Mouse (Mus musculus) neutrophil, adult 59 days (primary cell): ENCODE measurements around the gene Cdh24. TPM values are rescaled to one million over a fixed set of nuclear protein-coding genes. Genes with fewer than 3 reads are reported as not detected.

Experiments
- total RNA-seq, 2 experiments: library from RNA; stranded (reverse); gene quantifications; 1 replicate in 1 of 2; 2 replicates in 1 of 2; pipeline ENCODE4 v1.2.4; 2023

Cdh24 gene
- 1 to 10 TPM; 2.1 to 2.4 TPM for total RNA-seq

GRCm38 (mm10) chr14:54641305-54641969, at the start of gene Cdh24:
Gene Cdh24, minus strand, starts transcription at chr14:54641364.

GRCm38 (mm10) chr14:54686522-54687143, 45.5 kb upstream of the Cdh24 start, which contains the start of gene Acin1:
Gene Acin1, minus strand, starts transcription at chr14:54686931.

DNA sequence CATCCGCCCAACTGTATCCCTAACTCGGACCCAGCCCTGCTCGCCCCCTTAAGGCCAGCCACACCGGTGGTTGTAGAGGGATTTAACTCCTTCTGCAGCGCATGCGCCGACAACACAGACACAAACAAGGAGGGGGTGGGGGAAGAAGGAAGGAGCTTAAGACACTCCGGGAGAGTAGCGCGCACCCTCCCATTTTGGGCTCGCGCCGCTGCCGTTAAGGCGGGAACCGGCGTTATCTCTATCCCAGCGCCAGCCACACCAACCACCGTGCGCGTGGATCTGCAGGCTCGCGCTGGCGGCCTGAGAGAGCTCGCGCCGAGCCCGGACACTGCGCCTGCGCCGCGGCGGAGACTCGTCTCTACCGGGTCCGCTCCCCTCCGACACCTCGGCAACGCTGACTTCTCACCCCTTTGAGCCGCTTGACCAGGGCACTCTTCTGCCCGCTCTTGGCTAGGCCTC, 44.9 kb upstream of the Cdh24 start, which contains the start of gene 1700123O20Rik:
Gene 1700123O20Rik (plus strand): TSS at position 154 of the 459 bp plus-strand sequence.

DNA sequence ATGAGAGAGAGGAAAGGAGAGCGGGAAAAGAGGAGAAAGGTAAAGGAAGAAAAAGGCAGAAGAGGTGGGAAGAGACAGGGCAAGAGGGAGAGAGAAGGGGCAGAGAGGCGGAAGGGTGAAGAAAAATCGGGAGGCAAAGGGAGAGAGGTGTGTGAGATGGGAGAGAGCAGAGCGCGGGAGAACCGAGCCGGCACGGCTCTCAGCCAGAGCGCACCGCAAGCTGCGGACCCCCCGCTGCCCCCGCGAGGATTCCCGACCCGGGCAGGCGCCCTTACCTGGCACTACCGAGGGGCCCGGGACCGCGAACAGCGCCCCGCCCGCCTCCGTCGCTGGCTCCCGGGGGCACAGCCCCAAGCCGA, 239 bp downstream of the Cdh24 start, which contains the start of gene Gm17606:
Gene Gm17606 (plus strand): TSS at position 7 of the 359 bp plus-strand sequence.

DNA sequence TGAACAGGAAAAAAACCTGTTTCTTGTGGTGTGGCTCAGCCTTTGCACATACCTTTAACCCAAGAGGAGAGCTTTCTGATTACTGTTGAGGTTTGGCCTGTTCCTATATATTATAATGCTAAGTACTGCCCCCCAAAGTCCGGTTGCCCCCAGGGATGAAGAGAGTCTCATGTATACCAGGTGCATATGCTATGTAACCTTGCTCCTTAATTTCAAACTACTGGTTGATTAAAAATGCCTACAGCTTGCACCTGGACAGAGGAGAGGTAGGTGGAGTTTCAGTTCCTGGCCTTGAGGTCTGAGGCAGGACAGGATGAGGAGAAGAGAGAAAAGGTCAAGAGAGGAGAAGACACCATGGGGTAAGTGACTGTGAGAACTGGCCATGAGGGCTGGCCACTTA, 20.0 kb downstream of the Cdh24 start, which contains the start of gene Psmb11:
Gene Psmb11 (plus strand): TSS at position 301 of the 400 bp plus-strand sequence.

GRCm38 (mm10) chr14:54617897-54618365, 23.2 kb downstream of the Cdh24 start, which contains the start of gene Psmb5:
Gene Psmb5, minus strand, starts transcription at chr14:54618022.

DNA sequence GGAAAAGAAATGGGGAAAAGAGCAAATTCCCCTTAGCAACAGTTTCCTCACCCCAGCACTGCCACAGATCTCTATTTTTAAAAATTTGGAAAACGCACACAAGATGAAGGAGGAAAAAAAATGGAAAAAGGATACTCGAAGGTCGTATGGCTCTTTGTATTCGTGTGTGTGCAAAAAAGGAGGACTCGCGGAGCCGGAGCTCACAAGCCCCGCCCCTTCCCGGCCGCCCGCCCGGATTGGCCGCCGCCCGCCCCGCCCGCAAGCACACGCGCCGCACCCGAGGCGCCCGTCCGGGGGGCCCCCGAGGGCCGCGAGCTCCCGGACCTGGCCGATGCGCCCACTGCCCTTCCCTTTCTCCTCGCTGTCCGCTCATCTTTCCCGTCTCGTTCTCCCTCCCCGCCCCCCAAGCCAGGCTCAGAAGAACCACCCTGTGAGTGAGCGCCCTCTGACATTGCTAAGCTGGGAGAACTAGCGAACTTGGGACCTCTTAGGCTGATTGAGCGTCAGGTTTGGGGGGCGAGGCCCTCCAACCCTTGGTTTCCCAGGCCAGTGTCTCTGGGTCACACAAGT, 35.3 kb downstream of the Cdh24 start, which contains the start of gene 4931414P19Rik:
Gene 4931414P19Rik (minus strand): TSS at position 242 of the 570 bp plus-strand sequence.

Other genes starting within 250 kb of the Cdh24 start
- 10 to 100 TPM; 18.2 to 18.9 TPM for gene Slc7a7, start 223.6 kb downstream of the Cdh24 start, total RNA-seq
- 10 to 100 TPM; 24.7 to 27.8 TPM for gene Mrpl52, start 214.5 kb downstream of the Cdh24 start, total RNA-seq
- gene Mmp14, start 209.8 kb downstream of the Cdh24 start, total RNA-seq: 1 to 10 TPM in 1 of 2 experiments, under 1 TPM in 1; 0.37 to 1.3 TPM
- gene Lrp10, start 177.2 kb downstream of the Cdh24 start, total RNA-seq: 10 to 100 TPM; 85.2 to 89.5 TPM
- not detected for gene Rem2, start 165.3 kb downstream of the Cdh24 start, total RNA-seq
- 10 to 100 TPM; 13.9 to 15.9 TPM for gene Prmt5, start 123.8 kb downstream of the Cdh24 start, total RNA-seq
- 10 to 100 TPM; 20.7 to 27.9 TPM for gene Haus4, start 86.7 kb downstream of the Cdh24 start, total RNA-seq
- gene Ajuba, start 63.8 kb downstream of the Cdh24 start, total RNA-seq: under 1 TPM; 0.15 to 0.24 TPM
- 1 to 10 TPM; 4.2 to 4.5 TPM for gene 4931414P19Rik, start 35.4 kb downstream of the Cdh24 start, total RNA-seq
- gene Psmb5, start 23.3 kb downstream of the Cdh24 start, total RNA-seq: 10 to 100 TPM; 59.5 to 64.2 TPM
- gene Psmb11, start 19.9 kb downstream of the Cdh24 start, total RNA-seq: not detected
- gene Gm17606, start 412 bp downstream of the Cdh24 start, total RNA-seq: not detected
- 10 to 100 TPM; 28.6 to 30.0 TPM for gene 1700123O20Rik, start 44.9 kb upstream of the Cdh24 start, total RNA-seq
- gene Acin1, start 45.6 kb upstream of the Cdh24 start, total RNA-seq: 100 to 1,000 TPM; 231 to 260 TPM
- gene Gm29776, start 57.5 kb upstream of the Cdh24 start, total RNA-seq: under 1 TPM; 0.31 to 0.38 TPM
- gene Cebpe, start 70.8 kb upstream of the Cdh24 start, total RNA-seq: 100 to 1,000 TPM; 146 to 191 TPM
- 1 to 10 TPM; 5.3 to 5.6 TPM for gene Slc7a8, start 140.6 kb upstream of the Cdh24 start, total RNA-seq
- gene Rnf212b, start 172.8 kb upstream of the Cdh24 start, total RNA-seq: not detected
- gene Homez, start 229.6 kb upstream of the Cdh24 start, total RNA-seq: 10 to 100 TPM; 12.0 to 12.3 TPM
- gene Ppp1r3e, start 236.2 kb upstream of the Cdh24 start, total RNA-seq: 1 to 10 TPM; 2.4 to 2.5 TPM
- gene Bcl2l2, start 242.0 kb upstream of the Cdh24 start, total RNA-seq: 10 to 100 TPM in 1 of 2 experiments, 1 to 10 TPM in 1; 8.3 to 13.1 TPM
- gene Gm20521, start 242.1 kb upstream of the Cdh24 start, total RNA-seq: 1 to 10 TPM in 1 of 2 experiments, not detected in 1; 3.2 TPM